Mouse (Mus musculus): ENCODE results near the gene Hgfac. TPM values are rescaled to one million over a fixed set of nuclear protein-coding genes. Genes with fewer than 3 reads are reported as not detected.
A peak's percentile ranks its signal among the peaks of the same experiment; 100 is the strongest.

Hgfac gene
- total RNA-seq (2021): 1 to 10 TPM; 1.1 TPM

GRCm38 (mm10) chr5:35041268-35041829, at the start of gene Hgfac:
Gene Hgfac (plus strand): TSS chr5:35041509.
- intact Hi-C loops (cut with DNase I): loop anchor here (5.0 kb wide), 1 partner anchor 379 kb away; the partner anchor contains the start of genes Grk4 and Nop14

GRCm38 (mm10) chr5:34998754-34999153, 42.6 kb upstream of the Hgfac start:
- intact Hi-C loops (cut with DNase I): no loop called here
- no peak for DNase-seq

More at GRCm38 (mm10) chr5:35041268-35041829, at the start of gene Hgfac:
- DNase-seq: no peak

- intact Hi-C loops (cut with DNase I): no loop called here
- DNase-seq: no peak
These were observed 42.0 kb upstream of the Hgfac start for GRCm38 (mm10) chr5:34999281-34999680.

GRCm38 (mm10) chr5:35000323-35000722, 41.0 kb upstream of the Hgfac start:
- no peak for DNase-seq
- intact Hi-C loops (cut with DNase I): no loop called here

GRCm38 (mm10) chr5:35001144-35001543, 40.2 kb upstream of the Hgfac start:
- intact Hi-C loops (cut with DNase I): no loop called here
- DNase-seq: no peak

- no peak for DNase-seq
- intact Hi-C loops (cut with DNase I): no loop called here
These were observed 37.6 kb upstream of the Hgfac start for GRCm38 (mm10) chr5:35003611-35004162.

GRCm38 (mm10) chr5:35004769-35005168, 36.5 kb upstream of the Hgfac start:
- no peak for DNase-seq
- intact Hi-C loops (cut with DNase I): no loop called here

- no peak for DNase-seq
- intact Hi-C loops (cut with DNase I): no loop called here
These were observed 35.6 kb upstream of the Hgfac start for GRCm38 (mm10) chr5:35005659-35006058.

GRCm38 (mm10) chr5:35006599-35006998, 34.7 kb upstream of the Hgfac start:
- intact Hi-C loops (cut with DNase I): no loop called here
- DNase-seq: no peak

GRCm38 (mm10) chr5:35009163-35009562, 32.1 kb upstream of the Hgfac start:
- intact Hi-C loops (cut with DNase I): no loop called here
- peak; percentile 58 to 75 for DNase-seq

GRCm38 (mm10) chr5:35010656-35011055, 30.7 kb upstream of the Hgfac start:
- intact Hi-C loops (cut with DNase I): no loop called here
- peak; percentile 39 to 66 for DNase-seq

GRCm38 (mm10) chr5:35011156-35011923, 30.0 kb upstream of the Hgfac start:
- intact Hi-C loops (cut with DNase I): no loop called here
- no peak for DNase-seq

GRCm38 (mm10) chr5:35014036-35014435, 27.3 kb upstream of the Hgfac start:
- DNase-seq: no peak
- intact Hi-C loops (cut with DNase I): no loop called here

- DNase-seq: no peak
- intact Hi-C loops (cut with DNase I): no loop called here
These were observed 21.5 kb upstream of the Hgfac start for GRCm38 (mm10) chr5:35019673-35020300.

- DNase-seq: no peak
- intact Hi-C loops (cut with DNase I): no loop called here
These were observed 20.7 kb upstream of the Hgfac start for GRCm38 (mm10) chr5:35020410-35021241.

GRCm38 (mm10) chr5:35024975-35025374, 16.3 kb upstream of the Hgfac start:
- intact Hi-C loops (cut with DNase I): loop anchor here (1.0 kb wide), 2 partner anchors 39 to 109 kb away; no protein-coding TSS in a partner anchor
- peak; percentile 77 to 80 for DNase-seq

- DNase-seq: no peak
- intact Hi-C loops (cut with DNase I): no loop called here
These were observed 12.0 kb upstream of the Hgfac start for GRCm38 (mm10) chr5:35029303-35029702.

GRCm38 (mm10) chr5:35029755-35030154, 11.6 kb upstream of the Hgfac start:
- no peak for DNase-seq
- intact Hi-C loops (cut with DNase I): no loop called here

GRCm38 (mm10) chr5:35033068-35033467, 8.2 kb upstream of the Hgfac start:
- intact Hi-C loops (cut with DNase I): no loop called here
- peak in 1 of 2 experiments; percentile 38 for DNase-seq

GRCm38 (mm10) chr5:35033619-35034018, 7.7 kb upstream of the Hgfac start:
- DNase-seq: no peak
- intact Hi-C loops (cut with DNase I): no loop called here

- DNase-seq: no peak
- intact Hi-C loops (cut with DNase I): no loop called here
These were observed 6.2 kb upstream of the Hgfac start for GRCm38 (mm10) chr5:35035141-35035540.

Measured in heart, postnatal 10 days (tissue).